Mouse (Mus musculus) CD4-positive, CD25-positive, alpha-beta regulatory T cell, adult 4 months (primary cell): ENCODE measurements around the gene Mvb12b. TPM values are rescaled to one million over a fixed set of nuclear protein-coding genes. Genes with fewer than 3 reads are reported as not detected.

Experiments
- ATAC-seq: one replicate; pipeline ENCODE4 v1.8.0; 2017
- polyA plus RNA-seq, 2 experiments: library from polyadenylated mRNA; unstranded; fragments of 100-300 nt; shearing (Covaris generic); gene quantifications; one replicate each; pipeline ENCODE4 v1.2.1; 2017

The Mvb12b gene
- polyA plus RNA-seq, 2 experiments from 2014 or later: 1.7 to 2.7 TPM

GRCm38 (mm10) chr2:33718561-33718960, 169.2 kb downstream of the Mvb12b start:
- ATAC-seq: no peak

- ATAC-seq: no peak
These were observed 169.9 kb downstream of the Mvb12b start for GRCm38 (mm10) chr2:33717821-33718351.

DNA sequence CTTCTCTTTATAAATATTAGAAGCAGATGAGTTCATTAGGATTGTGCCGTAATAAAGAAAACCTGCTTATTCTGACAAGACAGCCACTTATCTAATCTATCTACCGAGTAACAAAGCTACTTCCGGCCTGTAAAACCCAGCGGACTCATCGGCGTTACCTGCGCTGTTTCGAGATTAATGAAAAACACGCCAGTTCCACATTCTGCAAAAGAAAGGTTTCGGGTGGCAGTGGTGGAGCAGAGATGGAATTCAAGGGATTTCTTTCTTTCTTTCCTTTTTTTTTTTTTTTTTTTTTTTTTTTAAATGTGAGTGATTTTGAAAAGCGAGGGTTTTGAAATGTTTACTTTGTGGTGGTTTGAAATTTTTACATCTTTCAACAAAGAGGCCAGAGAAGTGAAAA, 170.4 kb downstream of the Mvb12b start:
- ATAC-seq: no peak

DNA sequence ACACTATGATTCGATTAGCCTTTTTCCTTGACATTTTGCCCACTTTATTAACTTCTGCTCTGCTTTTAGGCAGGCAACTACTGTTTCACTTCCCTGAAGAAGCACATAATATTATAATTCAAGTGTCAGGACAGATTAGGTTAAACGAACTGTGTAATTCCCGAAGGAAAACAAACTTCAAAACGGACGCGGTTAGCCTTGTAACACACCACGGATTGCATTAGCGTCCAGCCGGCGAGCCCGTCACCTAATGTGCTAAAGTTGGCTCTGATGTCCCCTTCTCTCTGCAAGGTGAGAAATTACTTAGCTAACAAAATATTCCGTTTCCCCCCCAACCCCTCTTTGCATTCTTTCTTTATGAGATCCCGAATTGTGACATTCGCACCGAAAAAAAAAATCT, 170.9 kb downstream of the Mvb12b start:
- ATAC-seq: no peak

DNA sequence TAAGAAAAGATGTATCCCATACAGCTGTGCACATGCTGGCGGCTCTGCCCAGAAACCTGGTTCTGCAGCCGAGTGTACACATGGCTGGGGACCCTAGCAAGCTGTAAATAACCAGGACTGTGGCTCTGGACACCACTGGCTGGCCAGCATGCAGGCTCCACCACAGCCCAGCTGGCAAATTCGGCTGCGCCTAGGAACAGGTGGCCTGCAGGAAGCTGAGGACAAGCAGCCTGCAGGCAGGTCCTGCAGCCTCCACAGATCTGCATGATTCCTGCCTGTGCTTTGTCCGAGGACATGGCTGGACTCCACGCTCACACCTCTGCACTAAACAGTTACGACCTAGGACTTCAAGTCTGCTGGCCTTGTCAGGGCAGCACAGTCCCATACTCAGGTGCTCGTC, 172.8 kb downstream of the Mvb12b start:
- no peak for ATAC-seq

DNA sequence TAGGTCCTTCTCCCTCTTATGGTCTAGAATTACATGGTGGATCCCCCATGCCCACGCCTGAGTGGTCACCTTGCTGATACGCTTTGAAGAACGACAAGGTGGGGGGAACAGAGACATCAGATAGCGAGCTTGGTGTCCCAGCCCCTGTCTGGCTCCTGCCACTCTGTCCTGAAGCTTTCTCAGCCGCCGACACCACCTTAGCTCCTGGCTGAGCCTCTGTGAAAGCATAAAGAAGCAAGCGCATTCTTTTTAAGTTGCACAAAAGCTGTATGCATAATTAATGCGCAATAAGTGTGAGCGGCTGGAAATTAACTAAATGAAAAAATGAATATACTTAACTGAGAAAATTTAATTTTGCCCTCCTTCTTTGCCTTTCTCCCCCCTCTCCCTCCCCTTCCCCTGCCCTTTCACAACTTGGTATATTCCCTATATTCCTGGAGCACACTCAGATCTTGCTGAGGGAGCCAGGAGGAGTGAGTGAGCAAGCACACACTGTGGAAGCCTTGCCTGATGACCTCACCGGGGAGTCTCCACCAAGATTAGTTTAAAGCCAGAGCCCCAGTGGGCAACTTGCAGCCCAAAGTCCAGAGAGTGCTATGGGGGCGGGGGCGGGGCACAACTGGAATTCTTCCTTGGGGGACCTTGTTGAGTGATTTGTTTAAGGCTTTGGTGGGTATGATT, 174.0 kb downstream of the Mvb12b start:
- no peak for ATAC-seq

DNA sequence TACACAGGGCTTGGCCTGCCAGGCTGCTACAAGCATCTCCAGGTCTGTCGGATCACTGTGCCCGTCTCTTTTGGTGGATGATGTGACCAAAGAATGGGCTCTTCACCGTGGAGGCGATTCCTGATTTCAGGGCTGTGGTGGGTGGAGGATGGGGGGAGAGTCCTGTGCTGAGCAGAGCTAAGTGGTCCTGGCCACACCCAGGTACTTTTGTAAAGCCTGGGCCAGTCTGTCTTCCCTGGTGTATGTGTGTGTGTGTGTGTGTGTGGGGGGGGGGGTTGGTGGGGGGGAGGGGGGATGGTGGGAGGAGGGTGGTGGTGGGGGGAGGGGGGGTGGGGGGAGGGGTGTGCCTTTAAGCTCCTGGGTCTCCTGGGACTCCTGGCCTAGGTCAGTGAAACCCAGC, 174.9 kb downstream of the Mvb12b start:
- ATAC-seq: no peak

- ATAC-seq: no peak
These were observed 178.9 kb downstream of the Mvb12b start for GRCm38 (mm10) chr2:33708831-33709230.

DNA sequence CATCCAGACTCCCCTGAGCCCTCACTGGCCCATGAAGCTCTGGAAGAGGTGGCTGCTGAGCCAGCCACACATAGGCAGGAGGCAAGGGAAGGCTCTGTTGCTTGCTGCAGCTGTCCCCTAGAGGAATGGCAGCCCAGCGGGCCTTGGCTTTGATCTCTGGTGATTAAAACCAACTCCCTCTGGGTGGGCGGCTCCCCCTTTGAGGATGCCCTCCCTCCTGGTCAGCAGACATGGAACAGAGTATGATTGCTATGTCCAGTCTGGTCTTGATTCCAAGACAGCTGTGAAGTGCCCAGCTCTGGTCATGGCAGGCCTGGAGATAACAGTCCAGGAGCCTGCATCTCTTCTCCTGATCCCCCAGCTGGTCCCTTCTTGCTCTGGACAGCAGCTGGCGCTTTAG, 179.7 kb downstream of the Mvb12b start:
- no peak for ATAC-seq

DNA sequence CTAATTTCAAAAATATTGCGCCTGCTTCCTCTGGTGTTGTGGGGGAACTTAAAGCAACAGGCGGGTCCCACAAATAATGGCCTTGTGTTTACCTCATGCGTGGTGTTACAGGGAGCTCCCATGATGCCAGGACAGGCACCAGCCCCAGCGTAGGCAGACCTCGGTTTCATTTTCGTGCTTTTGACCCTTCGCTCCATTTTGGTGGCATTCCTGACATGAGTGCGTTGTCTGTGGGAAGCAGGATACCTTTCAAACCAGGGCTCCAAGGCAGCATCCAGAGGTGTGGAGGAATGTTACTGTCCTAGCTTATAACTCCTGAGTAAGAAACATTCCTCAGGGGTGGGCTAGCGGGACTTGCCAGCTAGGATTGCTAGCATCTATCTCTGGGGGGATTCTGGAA, 181.3 kb downstream of the Mvb12b start:
- ATAC-seq: no peak

DNA sequence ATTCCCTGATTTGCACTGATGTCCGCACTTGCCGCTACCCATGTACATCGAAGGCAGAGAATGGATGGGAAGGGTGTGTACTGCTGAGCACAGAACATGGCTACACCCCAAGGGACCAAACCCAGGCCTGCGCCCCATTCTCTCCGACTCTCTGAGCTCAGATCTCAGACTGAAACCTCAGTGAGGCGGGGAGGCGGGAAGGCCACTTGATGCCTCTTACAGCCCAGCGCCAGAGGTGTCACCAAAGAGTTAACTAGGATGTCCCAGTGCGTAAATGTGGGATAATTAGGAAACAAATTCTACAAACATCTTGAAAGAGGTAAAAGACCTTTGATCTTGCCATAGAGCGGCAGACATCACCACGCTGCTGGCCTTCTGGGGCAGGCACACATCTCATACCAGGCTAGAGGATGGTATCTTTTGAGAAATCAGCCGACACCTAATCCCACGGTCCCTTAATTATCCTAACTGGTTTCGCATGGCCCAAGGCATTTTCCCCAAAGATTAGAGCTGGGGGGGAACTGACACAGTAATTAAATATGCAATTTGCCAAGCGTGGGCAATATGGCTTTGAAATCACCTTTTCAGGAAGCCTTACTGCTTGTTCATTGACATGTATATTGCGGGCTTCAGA, 181.9 kb downstream of the Mvb12b start:
- no peak for ATAC-seq

GRCm38 (mm10) chr2:33703286-33703685, 184.5 kb downstream of the Mvb12b start:
- ATAC-seq: no peak

DNA sequence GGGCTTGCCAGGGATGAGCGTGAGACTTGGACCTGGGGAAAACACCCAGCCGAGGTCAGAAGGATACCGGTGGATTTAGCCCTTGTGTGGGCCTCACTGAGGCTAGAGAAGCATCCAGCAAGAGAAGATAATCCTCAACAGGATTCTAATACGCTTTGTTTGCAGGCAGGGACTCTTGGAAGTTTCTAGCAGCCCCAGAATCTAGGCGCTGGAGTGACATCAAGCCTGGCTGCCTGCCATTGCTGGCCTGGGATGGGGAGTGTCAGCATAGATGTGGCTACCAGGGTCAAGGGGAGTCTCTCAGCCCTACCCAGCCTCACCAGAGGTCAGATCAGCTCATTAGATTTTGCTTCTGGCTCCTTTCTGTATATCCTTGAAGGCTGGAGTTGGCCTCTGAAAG, 185.0 kb downstream of the Mvb12b start:
- no peak for ATAC-seq

- no peak for ATAC-seq
These were observed 186.3 kb downstream of the Mvb12b start for GRCm38 (mm10) chr2:33701446-33701815.

DNA sequence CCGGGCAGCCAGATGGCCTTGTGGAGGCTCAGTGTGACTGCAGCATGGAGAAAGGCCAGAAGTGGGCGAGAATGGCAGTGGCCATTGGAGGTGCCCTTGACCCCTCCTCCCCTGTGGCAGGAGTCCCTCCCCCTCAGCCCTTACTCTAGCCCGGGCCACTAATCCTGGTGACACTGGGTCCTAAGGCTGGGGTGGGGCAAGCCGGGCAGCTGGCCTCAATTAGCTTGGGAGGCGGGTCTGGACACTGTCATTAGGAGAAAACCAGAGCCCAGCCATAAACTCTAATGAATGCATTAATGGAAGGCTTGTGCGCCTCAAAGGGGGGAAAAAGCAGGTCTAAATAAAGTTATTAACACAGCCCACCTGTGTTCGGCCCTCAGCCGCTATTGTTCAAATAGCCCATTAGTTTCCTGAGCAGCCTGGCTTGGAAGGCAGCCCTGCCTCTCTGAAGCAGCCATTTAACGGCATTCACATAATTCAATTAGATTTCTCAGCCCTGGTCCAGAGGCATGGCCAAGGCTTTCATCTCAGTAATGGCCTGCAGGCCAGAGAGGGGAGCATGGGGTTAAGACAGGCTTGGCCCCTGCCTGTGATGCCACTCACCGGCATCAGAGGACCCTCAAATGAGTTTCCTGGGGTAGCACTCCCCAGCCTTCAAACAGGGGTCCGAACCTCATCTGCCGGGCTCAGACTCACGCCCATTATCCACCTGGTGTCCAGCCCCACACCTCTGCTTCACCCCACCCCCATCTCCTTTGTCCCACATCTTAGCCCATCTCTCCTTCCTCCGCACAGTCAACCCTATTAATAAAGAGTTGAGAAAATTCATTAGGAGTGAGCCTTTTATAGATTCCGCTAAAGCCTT, 186.9 kb downstream of the Mvb12b start:
- no peak for ATAC-seq

DNA sequence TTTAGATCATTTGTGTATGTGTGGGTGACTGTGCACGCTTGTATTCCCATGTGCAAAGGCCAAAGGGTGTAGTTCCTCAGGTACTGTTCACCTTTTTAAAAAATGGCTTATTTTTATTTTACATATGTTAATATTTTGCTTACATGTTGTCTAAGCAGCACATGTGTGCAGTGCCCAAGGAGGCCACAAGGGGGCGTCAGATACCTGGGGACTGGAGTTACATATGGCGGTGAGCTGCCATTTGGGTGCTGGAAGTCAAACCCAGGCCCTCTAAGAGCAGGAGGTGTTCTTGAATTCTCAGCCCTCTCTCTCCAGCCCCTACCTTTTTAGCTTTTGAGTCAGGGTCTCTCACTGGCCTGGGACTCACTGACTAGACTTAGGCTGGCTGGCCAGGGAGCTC, 188.8 kb downstream of the Mvb12b start:
- ATAC-seq: no peak

DNA sequence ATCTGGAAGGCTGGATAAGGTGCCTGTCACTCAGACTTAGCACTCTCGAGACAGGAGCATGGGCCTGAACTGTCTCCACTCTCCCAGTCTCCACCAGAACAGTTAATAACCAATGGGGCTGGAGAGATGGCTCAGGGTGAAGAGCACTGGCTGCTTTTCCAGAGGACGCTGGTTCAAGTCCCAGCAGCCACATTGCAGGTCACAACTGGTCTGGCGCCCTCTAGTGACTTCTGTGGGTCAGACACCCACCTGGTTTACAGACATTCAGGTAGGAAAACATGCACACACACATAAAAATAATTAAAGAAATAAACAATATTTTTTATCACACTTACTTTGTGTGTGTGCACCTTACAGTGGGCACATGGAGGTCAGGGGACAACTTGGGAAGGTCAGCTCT, 191.3 kb downstream of the Mvb12b start:
- ATAC-seq: no peak

- no peak for ATAC-seq
These were observed 193.8 kb downstream of the Mvb12b start for GRCm38 (mm10) chr2:33693931-33694330.

- ATAC-seq: no peak
These were observed 197.8 kb downstream of the Mvb12b start for GRCm38 (mm10) chr2:33689880-33690462.

DNA sequence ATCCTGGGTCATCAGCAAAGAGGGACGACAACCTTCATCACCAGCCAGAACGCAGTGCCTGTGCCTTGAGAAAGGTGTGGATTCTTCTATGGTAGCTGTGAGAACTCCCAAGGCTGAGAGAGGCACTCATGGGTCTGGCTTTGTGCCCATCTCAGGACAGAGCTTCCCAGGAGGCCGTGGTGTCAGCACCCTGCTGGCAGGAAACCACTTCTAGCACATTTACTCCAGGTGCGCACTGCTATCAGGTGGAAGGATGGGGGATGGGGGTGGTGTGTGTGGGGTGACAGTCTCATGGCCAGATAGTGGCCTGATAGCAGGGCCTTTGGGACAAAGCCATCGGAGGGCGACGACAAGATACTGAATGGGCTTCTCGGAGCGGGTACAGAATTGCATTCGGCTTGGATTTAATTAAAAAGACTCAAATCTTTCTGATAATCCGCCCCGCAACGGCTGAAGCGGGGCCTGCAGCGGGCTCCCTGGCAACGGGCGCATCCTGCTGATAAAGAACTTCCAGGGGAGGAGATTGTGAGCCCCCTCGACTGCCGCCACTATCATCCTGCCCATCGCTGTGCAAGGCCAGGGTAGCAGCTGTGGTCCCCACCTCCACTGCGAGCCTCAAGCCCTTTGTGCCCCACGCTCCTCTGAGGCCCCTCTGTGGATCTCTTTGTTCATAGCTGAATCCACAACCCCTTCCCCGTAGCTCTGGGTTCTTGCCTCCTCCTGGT, 198.4 kb downstream of the Mvb12b start:
- ATAC-seq: no peak

DNA sequence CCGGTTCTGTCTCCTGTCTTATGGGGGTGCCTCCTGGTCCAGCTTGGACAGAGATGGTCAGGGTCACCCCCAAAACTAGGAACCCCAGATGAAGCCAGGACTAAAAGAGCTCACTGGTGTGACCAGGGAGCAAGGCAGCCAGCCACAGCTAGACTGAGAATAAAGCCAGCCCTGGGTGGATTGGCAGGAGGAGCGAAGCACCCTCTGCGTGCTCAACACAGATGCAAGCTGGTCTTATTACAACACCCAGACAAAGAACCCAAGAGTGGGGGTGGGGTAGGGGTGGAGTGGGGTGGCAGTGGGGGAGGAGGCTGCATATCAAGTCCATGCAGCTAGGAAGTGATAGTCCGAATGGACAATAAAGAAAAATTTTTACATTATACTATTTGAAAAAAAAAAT, 204.2 kb downstream of the Mvb12b start:
- no peak for ATAC-seq

- ATAC-seq: no peak
These were observed 204.7 kb downstream of the Mvb12b start for GRCm38 (mm10) chr2:33683095-33683494.
